Mouse (Mus musculus) olfactory bulb, adult 2 months (tissue): Measurements from ENCODE around the gene Car6.

Source experiments
- CTCF ChIP-seq: fragments of 200-500 bp; IDR thresholded peaks from 2 replicates; pipeline ENCODE4 v1.5.1; 2012; ENCODE audit warnings: low read depth, mild to moderate bottlenecking, low read length, moderate library complexity; ENCODE audit not compliant: insufficient read depth
- POLR2A ChIP-seq: fragments of 200-500 bp; IDR thresholded peaks from 2 replicates; pipeline ENCODE4 v1.6.1; 2012; ENCODE audit warnings: mild to moderate bottlenecking, low read depth, low read length, moderate library complexity; ENCODE audit not compliant: insufficient read depth

GRCm38 (mm10) chr4:150209751-150210150 lies 8.6 kb upstream of the Car6 start:
- no peak for TF ChIP-seq POLR2A
- TF ChIP-seq CTCF = no peak
